Mouse (Mus musculus): Measurements from ENCODE around the gene Gm9936.
"Not testable (repeated sequence)": the region's sequence is repeated elsewhere in the genome, so short reads cannot be mapped to it uniquely, and the experiment has no call there.

Gene Gm9936

DNA sequence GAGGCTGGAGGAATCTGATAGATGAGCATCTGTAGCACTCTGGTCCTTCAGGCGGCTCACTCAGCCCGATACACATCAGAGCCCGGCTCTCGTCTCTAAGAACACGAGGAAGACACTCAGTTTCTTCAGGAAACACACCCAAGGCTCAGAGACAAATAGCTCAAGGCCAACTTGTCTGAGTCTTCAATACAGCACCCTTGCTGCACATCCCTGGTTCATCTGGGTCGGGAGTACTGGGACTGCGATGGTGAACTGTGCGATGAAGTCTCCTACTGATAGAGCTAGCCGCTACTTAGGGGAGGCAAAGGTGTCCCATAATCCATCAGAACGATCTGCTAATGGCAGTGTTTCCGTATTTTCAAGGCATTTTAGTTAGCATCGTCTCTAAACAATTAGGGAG lies at the start of gene Gm9936:
Gene Gm9936, minus strand, starts transcription at position 101 of the 400 bp plus-strand sequence.
- in situ Hi-C loops (cut with MboI; ENCODE audit: unreplicated experiment in 2 of 2) = no loop called here

DNA sequence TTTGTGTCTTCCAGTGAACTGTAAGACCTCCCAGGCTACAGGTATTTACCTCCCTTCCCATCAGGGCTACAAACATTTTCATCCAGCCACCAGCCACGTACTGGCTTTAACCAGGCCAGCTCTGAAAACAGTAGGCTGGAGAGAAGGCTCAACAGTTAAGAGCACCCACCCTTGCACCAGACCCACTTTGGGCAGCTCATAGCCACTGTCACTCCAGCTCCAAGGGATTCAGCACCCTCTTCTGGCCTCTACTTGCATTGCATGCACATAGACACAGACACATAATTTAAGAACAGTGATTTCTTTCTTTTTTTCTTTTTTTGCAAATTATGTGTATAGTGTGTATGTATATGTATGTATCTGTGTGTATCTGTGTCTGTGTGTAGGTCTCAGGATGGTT lies 43.9 kb upstream of the Gm9936 start:
- in situ Hi-C loops (cut with MboI; ENCODE audit: unreplicated experiment in 2 of 2) = loop anchor here in 1 of 2 experiments (5.0 kb wide), 2 partner anchors 75 to 195 kb away; partner anchors contain the start of gene Tchp

- in situ Hi-C loops (cut with MboI; ENCODE audit: unreplicated experiment in 2 of 2) = loop anchor here in 1 of 2 experiments (5.0 kb wide), 1 partner anchor 72 kb away; no protein-coding TSS in a partner anchor
These were observed 40.4 kb upstream of the Gm9936 start for GRCm38 (mm10) chr5:114898857-114899256.

- in situ Hi-C loops (cut with MboI; ENCODE audit: unreplicated experiment in 2 of 2) = loop anchor here in 1 of 2 experiments (5.0 kb wide), 1 partner anchor 70 kb away; no protein-coding TSS in a partner anchor
These were observed 38.9 kb upstream of the Gm9936 start for GRCm38 (mm10) chr5:114897374-114897793.

DNA sequence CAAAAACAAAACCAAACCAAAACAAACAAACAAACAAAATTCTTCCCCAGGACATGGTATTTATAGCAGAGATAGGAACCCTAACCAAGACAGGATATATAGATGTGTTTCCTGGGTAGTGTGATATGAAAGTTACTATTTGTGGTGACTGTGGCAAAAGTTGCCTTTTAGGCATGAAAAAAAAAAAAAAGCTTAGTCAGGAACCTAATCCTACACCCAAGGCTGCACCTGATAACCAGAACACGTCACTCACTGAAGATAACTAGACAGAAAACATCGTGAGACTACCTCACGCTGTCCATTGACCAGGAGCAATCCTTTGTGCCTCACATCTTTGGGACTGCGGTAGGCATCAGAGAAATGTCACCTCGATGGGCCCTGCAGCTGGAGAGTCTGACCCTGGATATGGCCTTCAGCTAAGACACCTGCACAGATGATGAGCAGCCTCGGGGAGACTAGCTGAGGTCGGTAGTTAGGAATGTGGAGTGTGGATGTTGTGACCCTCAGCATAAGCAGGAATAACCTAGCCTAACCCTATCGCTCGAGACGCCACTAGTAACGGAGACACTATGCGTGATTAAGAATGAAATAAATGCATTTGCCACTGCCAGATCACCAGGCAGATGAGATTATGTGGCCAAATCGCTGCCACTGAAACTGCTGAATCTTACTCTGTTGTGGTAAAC lies 38.3 kb upstream of the Gm9936 start, which contains the start of gene Oasl2:
Gene Oasl2, plus strand, starts transcription at position 249 of the 686 bp plus-strand sequence.
- in situ Hi-C loops (cut with MboI; ENCODE audit: unreplicated experiment in 2 of 2) = loop anchor here in 1 of 2 experiments (5.0 kb wide), 1 partner anchor 70 kb away; no protein-coding TSS in a partner anchor

DNA sequence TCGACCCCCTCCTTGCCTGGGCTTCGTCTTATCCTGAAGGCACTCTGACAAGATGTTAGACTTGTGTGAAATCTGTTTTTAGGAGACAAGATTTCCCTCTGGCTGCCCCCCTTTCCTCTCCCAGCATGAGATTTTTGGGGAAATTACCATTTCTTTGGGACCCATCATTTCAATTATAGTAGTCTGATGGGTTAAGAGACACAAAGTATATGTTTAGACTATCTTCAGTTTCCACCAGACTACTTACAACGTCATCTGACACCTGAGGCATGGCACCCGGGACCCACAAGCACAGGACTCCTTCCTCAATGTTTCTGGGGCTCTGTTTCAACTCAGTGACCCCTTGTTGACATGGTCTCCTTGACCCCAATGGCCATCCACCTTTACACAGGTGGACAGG lies 37.1 kb upstream of the Gm9936 start:
- in situ Hi-C loops (cut with MboI; ENCODE audit: unreplicated experiment in 2 of 2) = loop anchor here in 1 of 2 experiments (5.0 kb wide), 1 partner anchor 68 kb away; no protein-coding TSS in a partner anchor

DNA sequence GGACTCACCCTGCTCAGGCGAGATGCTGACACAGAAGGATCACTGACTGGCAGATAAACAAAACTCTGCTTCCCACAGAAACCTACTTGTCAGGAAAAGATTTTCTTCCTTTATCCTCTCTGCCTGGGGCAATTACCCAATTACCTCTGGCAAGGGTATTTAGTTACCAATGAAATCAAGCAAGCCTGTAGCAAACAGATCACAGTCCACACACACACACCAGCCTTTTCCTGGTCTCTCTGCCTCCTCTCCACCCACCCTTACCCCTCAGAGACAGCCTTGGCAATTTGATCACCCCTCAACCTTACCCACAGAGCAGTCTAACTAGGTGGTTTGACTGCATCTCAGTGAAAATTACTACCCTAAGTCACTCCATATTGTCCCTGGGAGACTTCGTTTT lies 30.5 kb upstream of the Gm9936 start:
- in situ Hi-C loops (cut with MboI; ENCODE audit: unreplicated experiment in 2 of 2) = no loop called here

DNA sequence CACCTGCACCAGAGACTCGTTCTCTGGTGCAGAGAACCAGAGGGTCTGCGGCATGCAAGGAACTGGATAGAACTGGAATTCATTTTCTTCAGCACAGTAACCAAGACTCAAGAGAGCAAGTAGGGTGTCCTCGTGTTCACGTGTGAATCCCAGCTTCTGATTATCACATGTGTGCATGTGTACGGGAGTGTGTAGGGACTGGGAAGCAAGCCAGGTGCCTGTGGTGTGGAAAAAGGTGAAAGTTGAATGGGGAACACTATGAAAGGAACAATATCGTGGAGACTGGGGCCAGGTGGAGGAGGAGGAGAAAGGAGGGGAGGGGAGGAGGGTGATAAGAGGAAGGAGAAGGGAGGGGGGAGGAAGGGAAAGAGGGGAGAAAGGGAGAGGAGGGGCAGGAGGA lies 28.3 kb upstream of the Gm9936 start:
- in situ Hi-C loops (cut with MboI; ENCODE audit: unreplicated experiment in 2 of 2) = no loop called here

DNA sequence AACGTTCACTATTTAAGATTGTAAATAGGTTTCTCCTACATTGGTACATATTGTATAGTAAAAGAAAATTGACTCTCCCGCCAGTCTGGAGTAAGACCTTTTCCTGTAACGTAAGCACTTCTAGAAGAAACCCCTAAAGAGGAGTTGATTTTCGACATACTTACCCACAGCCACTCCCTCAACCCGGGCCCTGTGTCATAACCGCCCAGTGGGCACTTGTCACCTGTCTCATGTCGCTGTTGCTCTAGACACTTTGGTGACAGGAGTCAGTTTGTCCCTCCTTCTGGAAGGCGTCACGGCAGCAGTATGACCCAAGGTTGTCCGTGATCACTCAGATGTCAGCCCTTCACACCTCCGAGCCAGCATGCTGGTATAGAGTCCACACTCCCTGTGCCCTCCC lies 24.5 kb upstream of the Gm9936 start:
- in situ Hi-C loops (cut with MboI; ENCODE audit: unreplicated experiment in 2 of 2) = no loop called here

- in situ Hi-C loops (cut with MboI; ENCODE audit: unreplicated experiment in 2 of 2) = not testable (repeated sequence)
These were observed 23.8 kb upstream of the Gm9936 start for GRCm38 (mm10) chr5:114882319-114882718.

DNA sequence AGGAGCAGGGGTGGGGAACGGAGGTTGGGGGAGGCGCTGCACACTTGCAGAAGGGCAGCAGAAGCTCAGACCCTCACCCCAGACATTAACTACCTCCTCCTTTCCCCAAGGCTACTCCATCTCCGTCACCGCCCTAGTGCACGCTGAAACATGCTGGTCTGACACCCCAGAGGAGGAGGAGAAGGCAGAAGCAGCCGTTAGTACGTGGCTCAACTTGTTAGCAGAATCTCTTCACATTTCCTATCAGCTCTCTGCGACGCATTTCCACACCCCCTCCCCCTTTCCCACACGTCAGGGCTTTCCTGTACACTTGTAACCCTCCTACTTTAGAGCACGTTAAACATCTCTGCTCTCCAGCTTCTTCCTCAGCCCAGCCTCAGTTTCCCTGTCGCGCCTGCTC lies 20.9 kb upstream of the Gm9936 start:
- in situ Hi-C loops (cut with MboI; ENCODE audit: unreplicated experiment in 2 of 2) = no loop called here

- in situ Hi-C loops (cut with MboI; ENCODE audit: unreplicated experiment in 2 of 2) = no loop called here
These were observed 19.0 kb upstream of the Gm9936 start for GRCm38 (mm10) chr5:114877487-114877886.

DNA sequence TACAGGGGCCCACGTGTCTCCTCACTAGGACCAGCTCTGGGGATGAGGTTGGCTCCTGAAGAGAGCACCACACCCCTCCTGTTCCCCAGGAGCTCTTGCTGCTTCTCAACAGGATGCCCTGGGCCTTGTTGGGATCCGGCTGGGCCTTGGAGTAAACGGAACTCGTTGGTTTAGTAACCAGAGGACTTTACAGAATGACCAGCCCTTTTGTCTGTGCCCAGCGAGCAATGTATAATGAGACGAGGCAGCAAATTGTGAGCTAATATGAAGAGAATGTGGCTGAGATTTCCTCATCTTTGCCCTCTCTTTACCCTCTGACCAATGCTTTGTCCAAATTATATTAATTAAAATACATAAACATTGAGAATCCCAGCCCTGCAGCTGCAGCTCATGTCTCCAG lies 17.8 kb upstream of the Gm9936 start:
- in situ Hi-C loops (cut with MboI; ENCODE audit: unreplicated experiment in 2 of 2) = no loop called here

DNA sequence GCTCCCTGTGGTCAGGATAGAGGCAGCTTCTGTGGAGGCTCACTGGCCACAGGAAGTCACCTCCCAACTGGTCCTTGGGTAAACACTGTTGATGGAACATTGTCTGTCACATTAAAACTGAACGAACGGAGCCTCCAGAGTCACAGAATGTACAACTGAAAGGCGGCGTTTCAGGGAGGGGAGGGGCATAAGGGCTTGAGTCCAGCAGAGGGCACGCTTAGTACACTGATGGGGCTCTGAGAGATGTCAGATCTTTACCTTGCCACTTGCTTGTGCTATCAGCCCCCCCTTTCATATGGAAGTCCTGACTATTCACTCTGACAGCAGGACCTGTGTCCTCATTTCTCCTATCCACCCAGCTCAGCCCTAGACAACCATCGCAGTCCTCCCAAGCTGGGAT lies 17.4 kb upstream of the Gm9936 start:
- in situ Hi-C loops (cut with MboI; ENCODE audit: unreplicated experiment in 2 of 2) = no loop called here

DNA sequence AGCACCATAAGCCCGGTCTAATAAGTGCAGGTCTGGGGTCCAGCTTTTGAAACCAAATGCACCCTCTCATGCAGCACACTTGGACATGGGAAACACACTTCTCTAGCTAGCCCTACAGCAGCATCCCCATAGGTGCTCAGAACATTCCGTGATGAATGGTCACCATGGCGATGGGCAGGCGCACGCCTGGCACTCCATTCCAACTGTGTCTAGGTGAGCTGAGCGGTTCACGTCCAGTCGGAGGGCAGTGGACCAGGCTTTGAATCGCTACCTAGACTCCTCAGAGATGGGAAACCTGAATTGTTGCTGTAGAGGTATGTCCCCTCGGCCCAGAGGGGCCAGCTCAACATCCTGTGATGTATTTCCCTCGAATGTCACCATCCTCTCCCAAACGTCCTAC lies 6.8 kb upstream of the Gm9936 start:
- in situ Hi-C loops (cut with MboI; ENCODE audit: unreplicated experiment in 2 of 2) = no loop called here

- in situ Hi-C loops (cut with MboI; ENCODE audit: unreplicated experiment in 2 of 2) = no loop called here
These were observed 6.3 kb upstream of the Gm9936 start for GRCm38 (mm10) chr5:114864813-114865212.

- in situ Hi-C loops (cut with MboI; ENCODE audit: unreplicated experiment in 2 of 2) = no loop called here
These were observed 3.2 kb upstream of the Gm9936 start for GRCm38 (mm10) chr5:114861730-114862129.

DNA sequence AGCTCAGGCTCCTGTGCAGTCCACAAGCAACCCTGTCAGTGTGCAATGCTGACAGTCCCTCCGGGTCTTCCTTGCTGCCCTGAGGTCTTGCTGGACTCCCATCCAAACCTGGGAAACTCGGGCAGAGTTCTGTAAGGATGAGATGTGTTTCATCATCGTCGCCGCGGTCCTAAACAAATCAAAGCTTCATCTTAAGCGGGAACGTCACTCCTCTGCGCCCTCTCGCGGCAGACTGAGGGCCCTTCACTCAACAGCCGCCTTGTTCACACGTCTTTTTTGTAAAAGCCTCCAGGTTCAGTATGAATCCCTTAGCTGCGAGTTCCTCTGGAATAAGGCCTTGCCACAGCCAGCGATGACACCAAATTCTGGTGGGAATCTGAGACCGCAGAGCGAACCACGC lies 771 bp upstream of the Gm9936 start:
- in situ Hi-C loops (cut with MboI; ENCODE audit: unreplicated experiment in 2 of 2) = no loop called here

DNA sequence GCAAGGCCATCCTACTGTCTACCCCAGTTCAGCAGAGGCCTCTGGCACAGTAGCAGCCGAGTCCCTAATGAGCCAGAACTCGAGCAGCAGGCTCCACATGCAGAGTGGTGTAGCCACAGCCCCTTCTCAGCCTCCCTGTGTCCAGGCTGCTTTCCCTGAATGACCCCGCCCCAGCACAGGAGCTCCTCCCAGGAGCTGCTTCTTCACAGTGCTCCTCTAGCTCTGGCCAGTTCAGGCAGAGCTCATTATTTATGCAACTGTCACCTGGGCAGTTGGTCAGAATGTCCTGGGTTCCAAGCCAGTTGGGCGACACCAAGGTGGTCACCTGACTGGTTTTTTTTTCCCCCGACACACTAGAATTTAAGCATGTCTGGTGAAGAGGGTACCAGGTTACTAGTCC lies 5.1 kb downstream of the Gm9936 start, which contains the start of gene 4930519G04Rik:
Gene 4930519G04Rik, plus strand, starts transcription at position 301 of the 400 bp plus-strand sequence.
- in situ Hi-C loops (cut with MboI; ENCODE audit: unreplicated experiment in 2 of 2) = not testable (repeated sequence)

DNA sequence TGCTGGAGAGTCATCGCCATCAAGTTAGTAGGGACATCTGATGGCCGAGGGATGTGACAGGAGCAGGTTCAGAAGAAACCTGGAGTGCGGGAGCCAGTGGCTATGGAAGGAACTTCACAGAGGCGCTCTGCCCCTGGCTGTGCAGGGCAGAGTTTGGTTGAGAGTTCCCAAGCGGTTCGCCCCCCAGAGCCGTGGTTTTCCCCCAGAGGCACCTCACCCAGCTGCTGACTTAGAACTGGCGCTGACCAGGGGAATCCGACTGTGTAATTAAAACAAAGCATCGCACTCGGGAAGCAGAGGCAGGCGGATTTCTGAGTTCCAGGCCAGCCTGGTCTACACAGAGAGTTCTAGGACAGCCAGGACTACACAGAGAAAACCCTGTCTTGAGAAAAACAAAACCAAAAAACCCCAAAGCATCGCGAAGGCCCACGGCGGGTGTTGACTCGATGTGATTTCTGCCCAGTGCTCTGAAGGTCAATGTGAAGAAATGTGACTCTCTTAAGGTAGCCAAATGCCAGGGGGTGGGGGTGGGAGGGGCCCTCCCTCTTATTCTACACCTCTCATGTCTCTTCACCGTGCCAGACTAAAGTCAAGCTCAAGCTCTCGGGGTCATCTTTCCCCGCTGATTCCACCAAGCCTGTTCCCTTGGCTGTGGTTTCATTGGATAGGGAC lies 6.8 kb downstream of the Gm9936 start:
- in situ Hi-C loops (cut with MboI; ENCODE audit: unreplicated experiment in 2 of 2) = no loop called here

GRCm38 (mm10) chr5:114844371-114844770 lies 14.1 kb downstream of the Gm9936 start:
- in situ Hi-C loops (cut with MboI; ENCODE audit: unreplicated experiment in 2 of 2) = not testable (repeated sequence)

- in situ Hi-C loops (cut with MboI; ENCODE audit: unreplicated experiment in 2 of 2) = no loop called here
These were observed 15.8 kb downstream of the Gm9936 start for GRCm38 (mm10) chr5:114842674-114843073.
